Mouse (Mus musculus): ENCODE data around the gene Fam185a. TPM values are rescaled to one million over a fixed set of nuclear protein-coding genes. Genes with fewer than 3 reads are reported as not detected.

Gene Fam185a
- polyA plus RNA-seq, 1 experiment from 2014 or later: 5.5 TPM

DNA sequence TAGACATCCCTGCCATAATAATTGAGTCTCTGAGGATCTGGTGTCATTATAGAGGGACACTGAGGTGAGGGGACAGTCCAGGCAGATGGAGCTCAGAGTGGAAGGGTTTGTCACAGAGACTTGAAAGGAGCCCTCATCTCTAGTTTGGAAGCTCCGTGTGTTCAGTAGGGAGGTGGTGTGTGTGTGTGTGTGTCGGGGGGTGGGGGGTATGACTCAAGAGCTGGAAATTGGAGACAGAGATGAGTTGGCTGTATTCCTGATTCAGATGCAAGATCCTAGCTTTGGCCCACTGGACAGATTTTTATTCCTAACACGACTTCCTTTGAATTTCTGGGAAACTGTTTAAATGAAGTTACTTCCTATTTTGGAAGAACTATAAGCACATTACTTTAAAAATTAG is 62.5 kb downstream of the Fam185a start:
- Histone ChIP-seq H3K4me3 (no peak overlapping the region), H3K9me3 (no peaks in the 10 kb centered on the region), H3K9ac (no peak overlapping the region), H3K4me2 (replicated peaks) (no peak overlapping the region), H3K36me3 (no peaks in the 10 kb centered on the region), H3K27ac (no peak overlapping the region), H3K4me1 (peaks cover 7% of the 10 kb centered on the region), H3K27me3 (replicated peaks) (no peaks in the 10 kb centered on the region)
- 90% methylated on average over 3 of the region's 3 CpGs for WGBS
- no peak for ATAC-seq (ENCODE audit: low FRiP score, low read depth)

GRCm38 (mm10) chr5:21487716-21488115 is 63.0 kb downstream of the Fam185a start:
- no peak overlapping the region for H3K4me3 ChIP-seq
- H3K4me2 ChIP-seq (replicated peaks): no peak overlapping the region
- H3K4me1 ChIP-seq: peaks cover 4% of the 10 kb centered on the region; the same call in 1 of the 2 replicates
- WGBS: 85% methylated on average over 3 of the region's 3 CpGs
- no peaks in the 10 kb centered on the region for H3K9me3 ChIP-seq
- H3K9ac ChIP-seq: no peak overlapping the region
- no peak overlapping the region for H3K27ac ChIP-seq
- no peaks in the 10 kb centered on the region for H3K36me3 ChIP-seq
- H3K27me3 ChIP-seq (replicated peaks): no peaks in the 10 kb centered on the region
- no peak for ATAC-seq (ENCODE audit: low FRiP score, low read depth)

DNA sequence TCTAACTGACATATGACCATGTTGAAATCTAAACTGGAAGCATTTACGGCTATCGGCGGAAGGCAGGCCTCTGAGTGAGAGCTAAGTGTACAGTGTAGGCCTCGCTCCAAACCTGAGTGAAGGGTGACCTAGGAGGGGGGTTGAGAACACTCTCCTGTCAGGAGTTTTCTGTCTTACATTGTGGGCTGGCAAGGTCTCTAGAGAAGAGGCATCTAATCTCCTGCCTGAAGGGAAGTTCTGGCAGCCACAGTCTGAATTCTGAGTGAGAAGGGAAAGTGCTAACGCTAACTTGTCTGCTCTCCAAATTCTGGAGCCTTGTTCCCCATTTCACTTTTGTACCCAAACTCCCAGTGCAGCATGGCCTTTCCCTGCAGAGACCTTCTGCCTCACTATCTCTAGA is 63.7 kb downstream of the Fam185a start:
- H3K9me3 ChIP-seq: no peaks in the 10 kb centered on the region
- H3K4me3 ChIP-seq: no peak overlapping the region
- H3K9ac ChIP-seq: no peak overlapping the region
- H3K4me1 ChIP-seq: peaks cover 4% of the 10 kb centered on the region; the same call in 1 of the 2 replicates
- 95% methylated on average over 5 of the region's 5 CpGs for WGBS
- no peaks in the 10 kb centered on the region for H3K36me3 ChIP-seq
- no peak overlapping the region for H3K27ac ChIP-seq
- no peaks in the 10 kb centered on the region for H3K27me3 ChIP-seq (replicated peaks)
- ATAC-seq (ENCODE audit: low FRiP score, low read depth): no peak
- H3K4me2 ChIP-seq (replicated peaks): no peak overlapping the region

DNA sequence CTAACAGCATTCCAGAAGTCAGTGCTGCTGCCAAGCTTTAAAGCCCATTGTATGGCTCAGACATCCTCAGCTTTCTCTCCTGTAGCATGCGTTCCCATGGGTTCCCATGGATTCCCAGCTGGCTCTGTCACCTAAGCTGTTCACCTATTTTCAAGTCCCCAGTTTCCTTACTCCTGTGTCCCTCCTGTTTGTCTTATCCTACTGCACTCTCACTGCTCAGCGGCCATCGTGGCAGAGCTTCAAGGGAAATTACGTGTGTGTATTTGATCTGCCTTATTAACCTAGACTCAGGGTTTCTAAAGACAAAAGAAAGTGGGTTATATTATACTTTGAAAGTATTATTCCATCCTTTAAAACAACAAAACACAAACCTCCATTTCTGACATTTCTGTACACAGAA is 64.4 kb downstream of the Fam185a start:
- Histone ChIP-seq H3K27ac (no peak overlapping the region), H3K4me2 (replicated peaks) (no peak overlapping the region), H3K27me3 (replicated peaks) (no peaks in the 10 kb centered on the region), H3K4me1 (peaks cover 4% of the 10 kb centered on the region; the same call in 1 of the 2 replicates), H3K4me3 (no peak overlapping the region), H3K36me3 (no peaks in the 10 kb centered on the region), H3K9me3 (no peaks in the 10 kb centered on the region), H3K9ac (no peak overlapping the region)
- 72% methylated on average over 4 of the region's 4 CpGs for WGBS
- no peak for ATAC-seq (ENCODE audit: low FRiP score, low read depth)

DNA sequence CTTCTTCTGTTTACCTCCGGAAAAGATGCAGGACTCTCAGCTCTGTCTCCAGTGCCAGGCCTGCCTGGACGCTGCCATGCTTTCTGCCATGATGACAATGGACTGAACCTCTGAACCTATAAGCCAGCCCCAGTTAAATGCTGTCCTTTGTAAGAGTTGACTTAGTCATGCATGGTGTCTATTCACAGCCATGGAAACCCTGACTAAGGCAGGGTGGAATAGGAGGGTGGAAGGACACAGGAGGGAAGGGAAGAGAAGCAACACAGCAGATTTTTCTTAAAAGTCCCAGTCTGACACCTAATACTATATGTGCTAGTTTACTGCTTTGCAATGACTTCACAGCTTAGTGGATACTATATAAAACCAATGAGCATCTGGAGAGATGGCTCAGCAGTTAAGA is 66.7 kb downstream of the Fam185a start:
- Histone ChIP-seq H3K36me3 (no peaks in the 10 kb centered on the region), H3K4me2 (replicated peaks) (no peak overlapping the region), H3K4me3 (no peak overlapping the region), H3K9me3 (no peaks in the 10 kb centered on the region), H3K9ac (no peak overlapping the region), H3K27me3 (replicated peaks) (no peaks in the 10 kb centered on the region), H3K4me1 (peaks cover 4% of the 10 kb centered on the region; the same call in 1 of the 2 replicates), H3K27ac (no peak overlapping the region)
- 27% methylated on average over 2 of the region's 2 CpGs for WGBS
- ATAC-seq (ENCODE audit: low FRiP score, low read depth): no peak

DNA sequence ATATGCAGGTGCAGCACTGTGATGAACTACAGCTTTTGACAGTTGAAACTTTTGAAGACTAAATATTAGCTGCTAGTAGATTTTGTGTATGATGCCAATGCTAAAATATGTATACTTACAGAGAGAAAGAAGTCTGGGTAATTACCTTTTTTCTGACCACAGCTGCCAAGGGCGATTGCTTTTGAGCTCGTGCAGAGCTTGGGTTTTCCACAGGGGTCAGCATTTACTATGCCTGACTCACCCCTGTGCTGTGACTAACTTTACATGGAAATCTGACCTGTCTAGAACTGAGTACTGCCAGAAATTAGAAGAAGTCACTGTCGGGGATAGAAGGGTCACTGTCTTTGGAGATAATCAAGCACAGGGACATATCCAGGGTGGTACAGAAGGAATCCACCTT is 67.5 kb downstream of the Fam185a start:
- no peak for ATAC-seq (ENCODE audit: low FRiP score, low read depth)
- Histone ChIP-seq H3K9me3 (no peaks in the 10 kb centered on the region), H3K27ac (no peak overlapping the region), H3K4me2 (replicated peaks) (no peak overlapping the region), H3K27me3 (replicated peaks) (no peaks in the 10 kb centered on the region), H3K4me3 (no peak overlapping the region), H3K9ac (no peak overlapping the region), H3K36me3 (no peaks in the 10 kb centered on the region), H3K4me1 (peaks cover 4% of the 10 kb centered on the region; the same call in 1 of the 2 replicates)
- WGBS: 80% methylated on average over 3 of the region's 3 CpGs

DNA sequence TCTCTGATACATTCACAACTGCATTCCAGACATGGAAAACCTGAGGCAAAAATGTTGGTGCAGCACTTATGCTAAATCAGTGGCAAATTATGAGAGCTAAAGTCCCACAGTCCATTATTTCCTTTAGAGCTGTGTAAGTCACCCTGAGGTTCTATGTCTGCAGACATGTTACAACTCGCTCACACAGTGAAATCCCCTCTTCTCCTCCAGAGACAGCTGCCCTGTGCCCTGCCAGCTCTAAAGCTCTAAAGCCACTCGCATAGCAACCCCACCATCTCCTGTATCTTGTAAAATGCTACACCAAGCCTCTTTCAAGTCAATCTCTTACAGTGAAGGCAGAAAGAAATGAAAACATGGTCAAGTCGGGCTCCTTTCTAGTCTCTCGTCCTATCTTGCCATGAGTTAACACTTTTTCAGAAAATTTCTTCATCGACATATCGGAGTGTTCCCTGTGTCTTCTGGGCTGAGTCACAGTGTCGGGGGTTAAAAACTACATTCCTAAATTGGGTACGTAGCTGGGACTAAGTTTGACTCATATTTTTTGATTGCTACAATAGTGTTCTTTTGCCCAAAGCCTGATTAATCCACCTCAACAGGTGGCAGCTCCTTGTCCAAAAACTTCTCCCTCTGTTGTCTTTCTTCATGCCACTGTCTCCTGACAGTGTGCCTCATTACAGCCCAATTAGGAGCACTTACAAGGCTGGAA is 68.7 kb downstream of the Fam185a start:
- ATAC-seq (ENCODE audit: low FRiP score, low read depth): no peak
- Histone ChIP-seq H3K27ac (no peak overlapping the region), H3K36me3 (no peaks in the 10 kb centered on the region), H3K4me2 (replicated peaks) (no peak overlapping the region), H3K9ac (no peak overlapping the region), H3K4me1 (peaks cover 4% of the 10 kb centered on the region; the same call in 1 of the 2 replicates), H3K27me3 (replicated peaks) (no peaks in the 10 kb centered on the region), H3K4me3 (no peak overlapping the region), H3K9me3 (no peaks in the 10 kb centered on the region)
- WGBS: 90% methylated on average over 8 of the region's 8 CpGs

DNA sequence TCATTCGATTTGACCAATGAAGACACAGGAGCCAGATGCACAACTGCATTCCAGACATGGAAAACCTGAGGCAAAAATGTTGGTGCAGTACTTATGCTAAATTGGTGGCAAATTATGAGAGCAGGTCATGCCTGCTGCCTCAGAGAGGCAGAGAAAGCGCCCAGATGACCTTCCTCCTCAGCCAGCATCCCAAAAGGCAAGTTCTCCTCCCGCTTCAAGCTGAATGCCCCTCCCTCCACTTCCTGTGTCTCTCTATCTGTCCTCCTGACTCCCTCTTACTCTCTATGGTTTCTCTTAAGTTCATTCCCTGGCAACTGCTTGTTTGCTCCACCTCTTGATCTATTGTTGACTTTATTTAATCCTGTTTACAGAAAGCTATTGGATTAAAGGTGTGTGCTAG is 70.0 kb downstream of the Fam185a start:
- no peak for ATAC-seq (ENCODE audit: low FRiP score, low read depth)
- 63% methylated on average over 3 of the region's 3 CpGs for WGBS
- H3K36me3 ChIP-seq: no peaks in the 10 kb centered on the region
- H3K4me2 ChIP-seq (replicated peaks): no peak overlapping the region
- no peaks in the 10 kb centered on the region for H3K9me3 ChIP-seq
- no peak overlapping the region for H3K9ac ChIP-seq
- H3K4me1 ChIP-seq: no peaks in the 10 kb centered on the region
- H3K27ac ChIP-seq: no peak overlapping the region
- H3K4me3 ChIP-seq: no peak overlapping the region
- no peaks in the 10 kb centered on the region for H3K27me3 ChIP-seq (replicated peaks)

DNA sequence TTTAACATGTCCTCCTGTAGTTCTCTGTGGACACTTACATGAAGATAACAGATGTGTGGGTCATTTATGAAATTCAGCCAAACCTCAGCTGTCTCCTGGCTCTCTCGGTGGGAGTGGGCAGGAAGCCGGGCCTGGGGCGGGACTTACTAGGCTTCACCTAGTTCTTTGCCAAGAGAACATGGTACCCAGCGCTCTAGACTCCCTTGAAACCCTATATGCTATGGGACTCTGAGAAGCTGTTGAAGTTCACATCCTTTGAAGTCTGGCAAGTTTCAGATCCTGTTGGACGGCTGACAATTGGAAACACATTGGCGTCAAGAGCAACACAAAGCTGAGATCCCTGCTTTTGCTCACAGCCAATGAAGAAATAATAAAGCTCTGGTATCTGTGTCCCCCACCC is 71.6 kb downstream of the Fam185a start:
- Histone ChIP-seq H3K27ac (no peak overlapping the region), H3K9ac (no peak overlapping the region), H3K4me3 (no peak overlapping the region), H3K4me1 (no peaks in the 10 kb centered on the region), H3K27me3 (replicated peaks) (no peaks in the 10 kb centered on the region), H3K36me3 (no peaks in the 10 kb centered on the region), H3K4me2 (replicated peaks) (no peak overlapping the region), H3K9me3 (no peaks in the 10 kb centered on the region)
- ATAC-seq (ENCODE audit: low FRiP score, low read depth): no peak
- WGBS: 81% methylated on average over 6 of the region's 6 CpGs

DNA sequence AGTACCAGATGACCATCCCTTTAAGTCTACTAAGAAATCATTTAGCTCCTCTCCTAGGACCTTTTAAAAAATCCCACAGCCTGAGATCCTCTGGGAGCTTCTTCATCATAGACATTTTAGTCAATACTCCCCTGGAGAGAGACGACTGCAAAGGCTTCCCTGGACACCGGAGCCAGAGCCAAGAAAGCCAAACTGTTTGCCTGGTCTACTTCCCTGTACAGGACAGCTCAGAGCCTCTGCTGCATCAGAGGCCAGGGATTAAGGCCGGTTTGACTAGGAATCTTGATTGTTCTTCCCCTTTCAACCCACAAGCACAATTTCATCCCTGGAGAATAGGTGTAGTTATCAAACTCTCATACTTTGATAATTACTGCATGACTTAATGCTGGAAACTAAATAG is 72.1 kb downstream of the Fam185a start:
- Histone ChIP-seq H3K27me3 (replicated peaks) (no peaks in the 10 kb centered on the region), H3K9ac (no peak overlapping the region), H3K9me3 (no peaks in the 10 kb centered on the region), H3K27ac (no peak overlapping the region), H3K4me2 (replicated peaks) (no peak overlapping the region), H3K36me3 (no peaks in the 10 kb centered on the region), H3K4me3 (no peak overlapping the region), H3K4me1 (no peaks in the 10 kb centered on the region)
- WGBS: 77% methylated on average over 3 of the region's 3 CpGs
- no peak for ATAC-seq (ENCODE audit: low FRiP score, low read depth)

DNA sequence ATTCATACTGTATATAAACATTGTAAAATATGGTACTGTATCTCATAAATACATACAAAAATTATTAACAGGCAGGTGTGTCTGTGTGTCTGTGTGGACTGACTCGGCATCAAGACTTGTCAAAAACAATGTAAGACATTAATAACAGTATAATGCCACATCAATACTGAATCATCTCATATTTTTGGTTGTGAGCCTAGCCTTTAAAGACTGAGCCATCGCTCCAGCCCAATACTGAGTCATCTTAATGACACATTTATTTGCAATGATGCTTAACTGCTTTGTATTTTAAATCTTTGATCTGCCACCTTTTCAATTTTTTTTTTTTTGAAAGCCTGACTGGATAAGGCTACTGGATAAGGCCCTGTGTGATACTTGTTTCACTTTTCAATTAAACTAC is 73.7 kb downstream of the Fam185a start:
- 92% methylated on average over 2 of the region's 2 CpGs for WGBS
- Histone ChIP-seq H3K27ac (no peak overlapping the region), H3K36me3 (no peaks in the 10 kb centered on the region), H3K9ac (no peak overlapping the region), H3K4me2 (replicated peaks) (no peak overlapping the region), H3K4me1 (no peaks in the 10 kb centered on the region), H3K9me3 (no peaks in the 10 kb centered on the region), H3K4me3 (no peak overlapping the region), H3K27me3 (replicated peaks) (no peaks in the 10 kb centered on the region)
- ATAC-seq (ENCODE audit: low FRiP score, low read depth): no peak

DNA sequence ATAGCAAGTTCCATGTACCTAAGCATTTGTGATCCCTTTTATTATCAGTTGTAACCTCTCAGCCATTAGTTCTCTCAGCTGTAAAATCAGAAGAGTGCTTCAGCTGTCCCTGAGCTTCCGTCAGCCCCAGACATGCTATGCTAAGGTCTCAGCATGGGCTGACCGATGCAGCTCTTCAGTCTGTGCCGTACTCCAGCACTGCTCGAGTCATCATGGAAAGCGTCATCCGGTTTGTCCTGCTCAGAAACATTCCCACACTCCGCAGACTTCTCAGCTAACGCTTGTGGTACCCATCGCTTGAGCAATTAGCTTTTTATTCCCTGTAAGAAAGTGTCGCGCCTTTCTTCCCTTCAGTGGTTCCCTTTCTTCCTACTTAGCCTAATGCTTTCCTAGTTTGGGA is 74.2 kb downstream of the Fam185a start:
- H3K36me3 ChIP-seq: no peaks in the 10 kb centered on the region
- WGBS: 77% methylated on average over 11 of the region's 11 CpGs
- no peak overlapping the region for H3K27ac ChIP-seq
- no peak for ATAC-seq (ENCODE audit: low FRiP score, low read depth)
- H3K9ac ChIP-seq: no peak overlapping the region
- H3K9me3 ChIP-seq: no peaks in the 10 kb centered on the region
- no peak overlapping the region for H3K4me2 ChIP-seq (replicated peaks)
- no peaks in the 10 kb centered on the region for H3K27me3 ChIP-seq (replicated peaks)
- H3K4me3 ChIP-seq: no peak overlapping the region
- H3K4me1 ChIP-seq: no peaks in the 10 kb centered on the region

DNA sequence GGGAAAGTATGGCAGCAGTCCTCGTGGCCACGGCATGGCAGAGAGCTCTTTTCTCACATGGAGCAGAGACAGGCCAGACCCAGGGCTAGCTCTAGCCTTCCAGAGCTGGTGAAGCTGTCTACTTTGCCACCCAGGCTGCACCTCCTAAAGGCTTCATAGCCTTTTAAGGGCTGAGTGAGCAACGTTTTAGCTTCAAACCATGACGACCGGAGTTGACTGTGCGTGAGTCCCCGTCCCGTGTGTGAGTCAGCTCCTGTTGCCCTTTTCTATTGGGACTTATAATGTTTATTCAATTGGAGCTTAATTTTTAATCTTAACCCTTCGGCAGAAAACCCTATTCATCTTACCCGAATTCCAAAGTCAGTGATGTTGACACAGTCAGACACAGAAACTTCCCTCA is 75.4 kb downstream of the Fam185a start:
- Histone ChIP-seq H3K9me3 (no peaks in the 10 kb centered on the region), H3K9ac (no peak overlapping the region), H3K27me3 (replicated peaks) (no peaks in the 10 kb centered on the region), H3K27ac (no peak overlapping the region), H3K4me2 (replicated peaks) (no peak overlapping the region), H3K36me3 (no peaks in the 10 kb centered on the region), H3K4me1 (no peaks in the 10 kb centered on the region), H3K4me3 (no peak overlapping the region)
- 84% methylated on average over 10 of the region's 10 CpGs for WGBS
- ATAC-seq (ENCODE audit: low FRiP score, low read depth): no peak
